Mouse (Mus musculus) CD4-positive helper T cell, adult 2 months (primary cell): Measurements from ENCODE around the gene March9.
A peak's percentile ranks its signal among the peaks of the same experiment; 100 is the strongest.
"Not testable (repeated sequence)": the region's sequence is repeated elsewhere in the genome, so short reads cannot be mapped to it uniquely, and the experiment has no call there.

Experiments used
- DNase-seq: peaks from one replicate; pipeline ENCODE4 v3.0.0-alpha.2; 2012; ENCODE audit warnings: low read depth, missing footprints, low spot score

The March9 gene

DNA sequence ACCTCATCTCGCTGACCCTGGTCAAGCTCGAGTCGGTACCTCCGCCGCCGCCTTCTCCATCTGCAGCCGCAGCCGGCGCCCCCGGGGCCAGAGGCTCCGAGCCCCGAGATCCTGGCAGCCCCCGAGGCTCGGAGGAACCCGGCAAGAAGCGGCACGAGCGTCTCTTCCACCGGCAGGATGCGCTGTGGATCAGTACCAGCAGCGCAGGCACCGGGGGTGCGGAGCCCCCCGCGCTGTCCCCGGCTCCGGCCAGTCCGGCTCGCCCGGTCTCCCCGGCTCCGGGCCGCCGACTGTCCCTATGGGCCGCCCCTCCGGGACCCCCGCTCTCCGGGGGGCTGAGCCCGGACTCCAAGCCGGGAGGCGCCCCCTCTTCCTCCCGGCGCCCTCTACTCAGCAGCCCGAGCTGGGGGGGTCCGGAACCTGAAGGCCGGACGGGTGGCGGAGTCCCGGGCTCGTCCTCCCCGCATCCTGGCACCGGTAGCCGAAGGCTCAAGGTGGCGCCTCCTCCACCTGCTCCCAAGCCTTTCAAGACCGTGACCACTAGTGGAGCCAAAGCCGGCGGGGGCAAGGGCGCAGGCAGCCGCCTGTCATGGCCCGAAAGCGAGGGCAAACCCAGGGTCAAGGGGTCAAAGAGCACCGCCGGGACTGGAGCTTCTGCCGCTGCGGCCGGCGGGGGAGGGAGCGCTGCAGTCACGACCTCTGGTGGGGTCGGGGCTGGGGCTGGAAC, 19.8 kb upstream of the March9 start:
- no peak for DNase-seq

DNA sequence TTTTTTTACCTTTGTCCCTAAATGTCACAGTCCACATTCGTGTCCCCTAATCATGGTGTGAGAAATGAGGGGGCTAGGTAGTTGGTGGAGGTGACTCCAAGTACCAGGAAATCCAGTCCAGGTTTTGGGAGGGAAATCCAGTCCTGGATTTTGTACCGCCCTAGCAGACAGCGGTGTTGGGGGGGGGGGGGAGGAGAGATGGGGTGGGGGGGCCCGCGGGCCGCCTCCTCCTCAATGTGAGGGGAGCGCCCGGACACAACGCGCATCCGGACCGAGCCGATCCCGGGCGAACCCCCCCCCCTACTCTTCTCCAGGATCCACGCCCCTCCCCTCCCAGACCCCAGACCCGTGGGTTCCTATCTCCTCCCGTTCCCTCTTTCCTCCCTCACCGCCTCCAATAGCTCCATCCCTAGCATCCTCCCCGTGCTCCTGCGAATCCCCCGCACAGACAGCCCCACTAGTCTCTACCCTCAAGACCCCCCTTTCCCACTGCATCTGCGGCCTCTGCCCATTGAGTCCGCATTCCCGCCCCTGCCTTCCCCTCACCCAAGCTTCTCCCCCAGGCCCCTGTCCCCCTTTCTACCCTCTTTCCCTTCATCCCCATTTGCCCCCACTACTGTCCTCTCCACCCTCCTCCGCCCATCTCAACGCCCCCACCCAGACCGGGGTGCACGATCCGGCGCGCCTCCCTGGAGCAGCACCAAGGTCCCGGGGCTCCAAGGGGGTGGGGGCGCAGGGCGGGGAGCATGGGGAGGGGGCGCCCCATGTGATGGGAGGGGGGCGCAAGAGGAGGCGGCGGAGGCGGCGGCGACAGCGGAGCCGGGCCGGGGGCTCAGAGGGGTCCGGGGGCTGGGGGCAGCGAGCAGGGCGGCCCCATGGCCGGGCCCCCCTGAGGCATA, 18.9 kb upstream of the March9 start:
- DNase-seq, result no peak

DNA sequence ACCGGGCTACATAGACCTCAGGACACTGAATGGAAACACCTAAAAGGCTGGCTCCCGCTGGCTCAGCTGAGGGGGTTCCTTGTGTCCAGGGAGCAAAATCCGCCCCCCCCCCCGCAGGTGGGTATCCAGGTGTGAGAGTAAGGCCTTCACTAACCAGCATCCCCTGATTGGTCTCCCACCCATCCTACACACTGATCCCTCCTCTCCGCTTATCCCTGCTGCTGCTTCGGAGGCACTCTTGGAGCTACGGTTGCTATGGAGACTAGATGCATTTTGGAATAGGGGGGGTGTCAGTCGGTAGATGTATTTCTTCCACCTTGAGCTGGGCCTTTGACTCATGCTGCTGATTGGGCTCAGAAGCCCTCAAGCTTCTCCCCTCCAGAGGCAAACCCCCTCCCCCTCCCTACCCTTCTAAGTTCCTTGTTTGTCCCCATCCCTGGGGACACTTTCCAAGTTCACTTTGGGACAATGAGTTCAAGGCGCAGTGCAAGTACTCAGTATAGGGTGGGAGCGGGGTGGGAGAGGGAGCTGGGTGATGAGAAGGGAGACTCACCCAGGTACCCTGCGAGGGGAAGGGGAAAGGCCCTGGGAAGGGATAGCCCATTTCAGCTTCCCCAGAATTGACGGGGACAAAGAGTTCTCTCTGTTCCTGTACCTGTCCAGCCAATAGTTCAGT, 18.2 kb upstream of the March9 start:
- no peak for DNase-seq

- no peak for DNase-seq
Observed at GRCm38 (mm10) chr10:127077515-127077914, 17.5 kb upstream of the March9 start.

DNA sequence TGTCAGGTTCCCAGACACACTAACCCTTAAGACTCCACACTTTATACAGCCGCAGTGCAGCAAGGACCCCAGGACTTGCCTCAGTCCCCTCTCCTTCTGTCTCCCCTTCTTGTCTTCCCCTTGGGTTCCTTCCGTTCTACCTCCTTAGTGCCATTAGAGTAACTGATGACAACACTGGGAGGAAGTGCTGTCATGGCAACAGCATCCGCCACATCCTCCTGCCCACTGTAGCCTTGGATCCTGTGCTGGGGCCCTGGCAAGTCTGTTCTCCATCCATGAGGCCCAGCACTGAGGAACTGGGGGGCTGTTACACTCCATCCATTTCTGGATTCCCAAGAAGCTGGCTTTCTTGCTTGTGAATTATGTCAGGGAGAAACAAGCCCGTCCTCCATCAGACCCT, 16.1 kb upstream of the March9 start:
- peak; percentile 89 for DNase-seq

DNA sequence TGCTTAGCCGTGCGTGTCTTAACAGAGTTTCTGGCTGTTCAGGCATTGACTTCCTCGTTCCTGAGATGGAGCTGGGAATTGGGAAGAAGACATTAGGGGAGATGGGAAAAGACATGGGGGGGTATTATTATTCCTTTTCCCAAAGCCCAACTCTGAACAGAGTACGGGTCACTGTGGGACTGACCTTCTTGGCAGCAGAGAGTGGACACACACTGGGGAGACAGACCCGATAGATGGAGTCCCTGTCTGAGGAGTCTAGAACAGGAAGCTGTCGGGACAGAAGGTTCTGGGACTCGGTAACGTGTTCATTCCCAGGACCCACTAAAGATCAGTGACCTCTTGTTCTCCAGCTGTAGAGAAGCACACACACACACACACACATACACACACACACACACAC, 15.7 kb upstream of the March9 start:
- DNase-seq, result no peak

DNA sequence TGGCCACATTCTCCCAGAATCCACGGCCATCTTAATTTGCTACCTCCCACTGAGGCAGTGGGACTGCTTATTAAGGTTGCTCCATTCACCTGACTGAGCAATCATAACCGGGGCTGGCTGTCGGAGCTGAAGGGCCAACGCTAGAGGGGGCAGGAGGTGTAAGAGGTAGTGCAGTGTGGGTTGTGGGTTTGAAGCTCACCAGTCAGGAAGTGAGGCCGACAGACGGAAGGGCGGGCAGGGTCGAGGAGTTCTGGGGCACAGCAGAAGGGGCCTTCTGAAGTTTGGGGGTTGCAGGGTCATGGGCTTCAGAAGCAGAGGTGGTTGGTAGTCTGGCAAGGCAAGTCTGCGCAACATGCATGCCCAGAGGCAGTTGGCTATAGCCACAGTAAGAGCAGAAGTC, 15.1 kb upstream of the March9 start, which contains the start of gene Agap2:
TSS of gene Agap2 (plus strand) at position 205 of the 400 bp plus-strand sequence.
- DNase-seq, result peak; percentile 89

- no peak for DNase-seq
Observed at GRCm38 (mm10) chr10:127073981-127074380, 14.0 kb upstream of the March9 start.

DNA sequence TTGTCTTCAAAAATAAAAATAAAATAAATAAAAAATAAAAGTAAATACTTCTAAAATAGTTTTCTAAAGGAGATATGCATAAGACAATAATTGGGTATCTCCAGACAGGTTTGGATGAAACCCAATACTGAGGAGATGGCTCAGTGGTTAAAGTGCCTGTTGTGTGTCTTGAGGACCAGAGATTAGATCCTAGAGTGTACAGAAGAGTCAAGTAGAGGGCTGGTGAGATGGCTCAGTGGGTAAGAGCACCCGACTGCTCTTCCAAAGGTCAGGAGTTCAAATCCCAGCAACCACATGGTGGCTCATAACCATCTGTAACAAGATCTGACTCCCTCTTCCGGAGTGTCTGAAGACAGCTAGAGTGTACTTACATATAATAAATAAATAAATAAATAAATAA, 13.0 kb upstream of the March9 start:
- DNase-seq, result not testable (repeated sequence)

GRCm38 (mm10) chr10:127072270-127072669, 12.3 kb upstream of the March9 start:
- not testable (repeated sequence) for DNase-seq

- DNase-seq, result no peak
Observed at GRCm38 (mm10) chr10:127071203-127071602, 11.2 kb upstream of the March9 start.

DNA sequence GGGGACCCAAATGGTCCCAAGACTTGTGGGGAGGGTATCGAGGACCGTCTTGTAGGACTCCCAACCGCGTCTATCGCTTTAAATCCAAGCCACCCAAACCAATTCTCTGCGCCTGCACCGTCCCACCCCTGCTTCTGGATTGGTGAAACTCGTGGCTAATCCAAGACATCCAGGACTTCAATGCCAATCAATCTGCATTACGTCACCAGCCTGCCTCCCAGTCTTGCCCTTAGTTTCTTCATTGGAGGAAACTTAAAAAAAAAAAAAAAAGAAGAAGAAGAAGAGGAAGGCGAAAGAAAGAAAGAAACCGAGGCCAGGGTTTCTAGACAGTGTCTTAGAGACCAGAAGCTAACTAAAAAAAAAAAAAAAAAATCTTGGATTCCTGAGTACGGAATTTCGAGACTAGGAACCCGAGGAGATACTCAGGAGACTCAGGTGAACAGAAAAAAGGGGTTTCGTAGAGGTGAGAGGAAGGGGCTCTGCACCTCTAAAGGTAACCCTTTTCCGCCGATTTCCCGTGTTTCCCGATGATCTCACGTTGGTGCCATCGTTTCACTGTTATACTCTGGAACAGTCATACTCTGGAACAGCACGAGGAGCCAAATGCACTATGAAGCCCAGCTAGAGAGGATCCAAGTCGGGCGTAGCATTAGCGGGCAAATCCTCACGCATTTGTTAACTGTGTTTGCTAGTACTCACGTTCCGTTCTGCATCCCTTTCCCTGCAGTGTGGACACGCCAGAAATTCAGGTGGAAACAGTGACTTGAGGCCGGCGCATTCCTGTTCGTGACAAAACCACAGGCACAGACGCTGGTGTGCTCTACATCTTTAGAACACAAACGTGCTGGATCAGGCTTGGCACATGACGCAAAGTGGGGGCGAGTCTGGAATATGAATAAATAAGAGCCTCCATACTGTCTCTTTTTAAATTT, 10.5 kb upstream of the March9 start, which contains the start of gene Tspan31:
TSS of gene Tspan31 (minus strand) at position 75 of the 932 bp plus-strand sequence.
- peak; percentile 88 for DNase-seq

- no peak for DNase-seq
Observed at GRCm38 (mm10) chr10:127069281-127070189, 9.6 kb upstream of the March9 start.

DNA sequence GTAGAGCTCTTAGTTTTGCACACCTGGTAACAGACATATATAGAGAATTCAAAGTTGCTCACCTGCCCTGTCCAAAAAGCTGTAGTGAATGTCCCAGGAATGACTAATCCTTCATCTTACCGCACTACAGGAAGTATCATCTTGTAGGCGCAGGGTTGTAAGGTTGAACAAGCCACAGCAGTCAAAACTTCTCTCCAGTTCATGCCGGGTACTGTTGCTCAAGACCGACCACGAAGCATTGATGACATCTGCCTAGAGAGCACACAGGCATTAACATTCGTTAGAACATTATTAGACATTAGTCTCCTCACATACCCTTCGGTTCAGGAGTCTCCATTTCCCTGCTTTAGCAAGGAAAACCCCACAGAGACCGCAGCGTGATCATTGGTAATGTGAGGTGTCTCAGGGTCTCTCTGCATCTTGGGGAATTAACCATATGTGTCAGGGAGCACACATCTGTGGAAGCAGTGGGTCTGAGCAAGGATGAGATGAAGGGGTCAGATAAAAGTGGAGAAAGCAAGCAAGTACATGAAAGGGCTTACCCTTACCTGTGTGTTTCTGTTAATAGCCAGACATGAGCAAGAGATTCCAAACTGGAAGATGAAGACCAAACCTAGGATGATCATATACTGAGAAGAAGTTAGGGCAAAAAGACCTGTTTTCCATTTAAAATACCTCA, 8.5 kb upstream of the March9 start:
- DNase-seq, result no peak

DNA sequence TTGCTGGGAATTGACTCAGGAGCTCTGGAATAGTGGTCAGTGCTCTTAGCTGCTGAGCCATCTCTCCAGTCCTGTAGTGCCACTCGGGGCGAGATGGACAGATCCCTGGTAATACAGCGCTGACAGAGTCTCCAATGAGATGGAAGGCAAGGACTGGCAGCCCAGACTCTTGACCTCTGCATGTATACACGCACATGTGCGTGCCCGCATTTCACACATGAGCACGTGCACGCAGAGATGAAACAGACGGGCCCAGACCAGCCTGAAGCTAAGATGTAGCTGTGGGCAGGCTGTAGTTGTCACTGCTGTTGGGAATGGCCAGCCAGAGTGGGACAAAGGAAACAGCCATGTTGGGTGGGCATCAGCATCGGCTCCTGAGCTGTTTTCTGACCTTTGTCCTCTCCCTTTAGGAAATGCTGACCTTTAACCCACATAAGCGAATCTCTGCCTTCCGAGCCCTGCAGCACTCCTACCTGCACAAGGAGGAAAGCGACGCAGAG, 6.6 kb upstream of the March9 start:
- DNase-seq, result no peak

- no peak for DNase-seq
Observed at GRCm38 (mm10) chr10:127065981-127066380, 6.0 kb upstream of the March9 start.

GRCm38 (mm10) chr10:127063913-127064870, 4.2 kb upstream of the March9 start:
- DNase-seq, result peak; percentile 40
